Mouse (Mus musculus): ENCODE measurements around the gene Eif2s1.
"Not testable (repeated sequence)": the region's sequence is repeated elsewhere in the genome, so short reads cannot be mapped to it uniquely, and the experiment has no call there.

Eif2s1 gene

GRCm38 (mm10) chr12:78914458-78914857 lies 52.8 kb downstream of the Eif2s1 start:
- no peak for DNase-seq (ENCODE audit: low spot score in 2 of 2)

DNA sequence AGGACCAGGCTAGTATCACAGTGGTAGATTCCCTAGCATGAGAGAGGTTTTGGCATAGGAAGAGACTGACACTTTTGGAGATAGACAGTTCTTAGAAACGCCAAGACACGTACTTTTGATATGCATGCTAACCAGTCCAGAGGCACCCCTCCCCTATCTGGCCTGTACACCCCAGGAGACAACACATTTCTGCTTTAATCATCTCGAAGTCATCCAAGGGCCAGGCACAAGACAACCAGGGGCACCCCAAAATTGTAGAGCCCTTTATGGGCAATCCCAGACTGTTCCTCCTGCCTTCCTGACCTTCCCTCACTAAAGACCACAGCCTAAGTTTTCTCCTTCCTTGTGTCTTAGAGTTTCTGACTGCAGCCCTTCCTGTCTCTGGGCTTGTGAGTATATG lies 53.9 kb downstream of the Eif2s1 start:
- DNase-seq (ENCODE audit: low spot score in 2 of 2) = no peak

GRCm38 (mm10) chr12:78916278-78916677 lies 54.7 kb downstream of the Eif2s1 start:
- DNase-seq (ENCODE audit: low spot score in 2 of 2) = no peak

GRCm38 (mm10) chr12:78918227-78919078 lies 56.8 kb downstream of the Eif2s1 start:
- peak; percentile 64 to 78 for DNase-seq (ENCODE audit: low spot score in 2 of 2)

DNA sequence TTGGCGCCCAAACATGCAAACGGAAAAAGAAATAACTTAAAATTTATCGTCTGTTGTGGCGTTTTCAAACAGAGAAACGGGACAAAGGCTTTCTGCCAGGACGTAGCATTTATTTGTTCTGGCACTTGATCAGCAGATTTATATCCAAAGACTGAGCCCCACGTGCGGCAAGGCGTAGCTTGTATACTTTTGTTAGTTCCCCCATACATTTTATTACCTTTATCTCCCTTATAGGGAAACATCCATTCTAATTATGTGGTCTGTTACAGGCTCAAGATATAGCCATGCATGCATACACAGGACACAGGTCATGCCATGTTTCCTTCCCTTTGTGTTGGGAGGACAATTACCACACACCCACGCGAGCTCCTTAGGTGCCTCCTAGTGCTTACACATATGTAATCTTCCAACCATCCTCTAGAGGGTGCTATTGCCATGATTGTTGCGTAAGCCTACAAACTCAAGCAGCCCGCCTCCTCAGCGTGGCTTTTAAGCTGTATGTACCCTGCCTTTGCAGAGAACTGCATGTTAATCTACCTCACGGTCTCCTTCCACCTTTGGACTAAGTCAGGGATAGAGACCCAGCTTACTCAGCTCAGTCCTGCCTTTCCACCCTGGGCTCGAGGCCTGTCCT lies 57.6 kb downstream of the Eif2s1 start:
- peak in 1 of 2 experiments; percentile 37 for DNase-seq (ENCODE audit: low spot score in 2 of 2)

DNA sequence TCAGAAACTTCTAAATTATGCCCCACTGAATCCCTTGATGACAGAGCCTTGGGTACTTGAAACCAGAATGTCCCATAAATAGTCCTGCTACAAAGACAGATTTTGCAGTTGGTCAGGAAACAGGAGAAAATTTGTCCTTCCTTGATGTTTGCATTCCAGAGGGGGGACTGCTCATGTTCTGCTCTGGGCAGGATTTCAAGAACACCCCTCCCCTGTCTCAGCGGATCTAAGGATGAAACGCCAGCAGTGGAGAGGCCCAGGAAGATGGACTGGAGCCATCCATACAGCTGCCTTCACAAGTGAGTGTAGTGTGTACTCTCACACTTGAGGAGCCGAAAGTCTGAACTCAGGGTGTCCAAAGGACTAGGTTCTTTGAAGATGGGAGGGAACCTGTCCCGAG lies 59.8 kb downstream of the Eif2s1 start:
- DNase-seq (ENCODE audit: low spot score in 2 of 2) = no peak

GRCm38 (mm10) chr12:78922058-78922457 lies 60.4 kb downstream of the Eif2s1 start:
- no peak for DNase-seq (ENCODE audit: low spot score in 2 of 2)

DNA sequence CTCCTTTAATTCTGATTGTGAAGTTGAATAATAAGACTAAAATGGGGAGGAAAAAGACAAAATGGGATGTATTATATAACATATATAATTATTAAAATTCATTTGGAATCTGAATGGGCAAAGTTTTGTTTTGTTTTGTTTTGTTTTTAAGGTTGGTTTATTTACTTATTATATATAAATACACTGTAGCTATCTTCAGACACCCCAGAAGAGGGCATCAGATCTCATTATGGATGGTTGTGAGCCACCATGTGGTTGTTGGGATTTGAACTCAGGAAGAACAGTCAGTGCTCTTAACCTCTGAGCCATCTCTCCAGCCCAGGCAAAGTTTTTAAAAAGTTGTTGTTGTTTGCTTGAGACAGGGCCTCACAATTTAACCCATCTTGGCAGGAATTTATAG lies 61.4 kb downstream of the Eif2s1 start:
- not testable (repeated sequence) for DNase-seq (ENCODE audit: low spot score in 2 of 2)

GRCm38 (mm10) chr12:78923539-78924189 lies 62.0 kb downstream of the Eif2s1 start:
- no peak for DNase-seq (ENCODE audit: low spot score in 2 of 2)

GRCm38 (mm10) chr12:78927287-78927686 lies 65.7 kb downstream of the Eif2s1 start:
- no peak for DNase-seq (ENCODE audit: low spot score in 2 of 2)

DNA sequence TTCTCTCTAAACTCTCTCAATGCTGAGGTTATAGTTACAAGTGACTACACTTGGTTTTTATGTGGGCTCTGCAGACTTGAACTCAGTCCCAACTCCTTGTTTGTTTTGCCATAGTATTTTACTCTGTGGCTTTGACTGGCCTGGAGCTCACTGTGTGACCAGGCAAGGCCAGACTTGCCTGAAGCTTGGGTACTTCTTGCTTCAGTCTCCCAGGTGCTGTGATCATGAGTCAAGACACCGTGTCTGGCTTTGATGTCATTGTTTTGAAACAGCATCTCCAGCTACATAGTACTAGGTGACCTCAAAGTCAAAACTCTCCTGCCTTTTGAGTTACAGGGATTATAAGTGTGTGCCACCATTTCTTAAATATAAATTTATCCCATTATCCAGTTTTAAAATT lies 68.3 kb downstream of the Eif2s1 start:
- DNase-seq (ENCODE audit: low spot score in 2 of 2) = no peak

DNA sequence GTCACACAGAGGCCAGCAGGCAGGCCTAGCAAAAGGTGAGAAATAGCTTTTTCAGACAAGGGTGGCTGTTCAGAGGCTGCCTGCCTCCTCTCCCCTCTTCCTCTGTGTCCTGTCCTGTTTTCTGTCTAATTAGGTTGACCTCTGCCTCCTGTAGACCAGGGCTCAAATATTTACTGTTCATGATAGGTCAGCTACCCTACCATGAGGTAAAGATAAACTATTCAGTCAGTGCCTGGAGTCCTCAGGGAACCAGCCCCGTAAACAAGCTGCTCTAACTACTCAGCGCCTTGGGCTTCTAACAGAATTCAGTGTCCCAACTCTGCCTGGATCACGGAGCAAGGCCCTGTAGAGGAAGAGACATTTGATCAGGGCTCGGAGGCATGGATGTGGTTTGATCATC lies 74.9 kb downstream of the Eif2s1 start:
- no peak for DNase-seq (ENCODE audit: low spot score in 2 of 2)

Data from urinary bladder, postnatal 4 days (tissue).